Mouse (Mus musculus): ENCODE results near the gene Thrb. TPM values are rescaled to one million over a fixed set of nuclear protein-coding genes. Genes with fewer than 3 reads are reported as not detected.

The Thrb gene
- polyA plus RNA-seq, 1 experiment: 0.82 TPM

DNA sequence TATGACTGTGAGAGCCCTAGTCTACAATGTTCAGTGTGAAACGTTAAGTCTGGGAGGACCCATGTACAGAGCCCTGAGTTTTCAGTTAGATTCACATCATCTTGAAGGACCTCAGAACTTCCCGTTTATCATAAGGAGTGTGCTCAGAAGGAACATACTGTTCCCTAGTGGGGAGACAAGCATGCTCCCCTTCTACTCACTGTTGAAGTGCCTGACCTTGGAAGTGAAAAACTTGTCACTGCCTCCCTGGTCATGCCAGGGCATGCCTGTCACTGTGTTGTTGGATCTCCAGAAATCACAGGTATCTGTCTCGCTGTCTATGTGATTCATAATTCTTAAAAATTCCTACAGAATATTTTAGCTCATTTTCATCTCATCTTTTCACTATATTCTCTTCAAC, 323.3 kb downstream of the Thrb start:
- H3K27ac ChIP-seq (ENCODE audit: control insufficient read depth, insufficient read depth, low read depth, low read length, poor library complexity): no peak overlapping the region
- no peak overlapping the region for H3K4me3 ChIP-seq (replicated peaks; ENCODE audit: control insufficient read depth, low read depth, low read length)
- WGBS: 39% methylated on average over 3 of the region's 3 CpGs
- H3K4me1 ChIP-seq (ENCODE audit: control insufficient read depth, insufficient read depth, low read length): no peaks in the 10 kb centered on the region
- TF ChIP-seq CTCF (IDR thresholded peaks at IDR 0.05; ENCODE audit: control insufficient read depth, insufficient read depth, low read length): no peak
- TF ChIP-seq POLR2A (IDR thresholded peaks at IDR 0.05; ENCODE audit: borderline replicate concordance, control insufficient read depth, low read depth, low read length): no peak

DNA sequence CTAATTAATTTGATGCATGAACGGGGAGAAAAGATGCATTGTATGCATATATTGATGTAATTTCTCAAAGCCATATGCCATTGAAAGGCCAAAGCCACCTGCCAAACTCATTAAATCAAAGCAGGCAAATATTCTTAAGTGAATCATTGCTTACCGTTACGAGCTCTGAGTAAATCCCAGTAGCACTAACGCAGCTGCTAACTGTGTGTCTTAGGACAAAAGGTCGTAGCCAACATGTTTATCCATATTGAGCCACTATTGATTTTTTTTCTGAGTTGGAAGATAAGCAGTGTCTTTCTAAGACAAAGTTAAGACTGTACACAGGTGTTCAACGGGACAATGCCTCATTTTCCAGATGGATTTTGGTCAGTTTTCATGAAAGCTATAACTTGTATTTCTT, 323.8 kb downstream of the Thrb start:
- Histone ChIP-seq H3K27ac (ENCODE audit: control insufficient read depth, insufficient read depth, low read depth, low read length, poor library complexity) (no peak overlapping the region), H3K4me3 (replicated peaks; ENCODE audit: control insufficient read depth, low read depth, low read length) (no peak overlapping the region), H3K4me1 (ENCODE audit: control insufficient read depth, insufficient read depth, low read length) (no peaks in the 10 kb centered on the region)
- WGBS: 77% methylated on average over 6 of the region's 6 CpGs
- TF ChIP-seq CTCF (IDR thresholded peaks at IDR 0.05; ENCODE audit: control insufficient read depth, insufficient read depth, low read length): no peak
- TF ChIP-seq POLR2A (IDR thresholded peaks at IDR 0.05; ENCODE audit: borderline replicate concordance, control insufficient read depth, low read depth, low read length): no peak

DNA sequence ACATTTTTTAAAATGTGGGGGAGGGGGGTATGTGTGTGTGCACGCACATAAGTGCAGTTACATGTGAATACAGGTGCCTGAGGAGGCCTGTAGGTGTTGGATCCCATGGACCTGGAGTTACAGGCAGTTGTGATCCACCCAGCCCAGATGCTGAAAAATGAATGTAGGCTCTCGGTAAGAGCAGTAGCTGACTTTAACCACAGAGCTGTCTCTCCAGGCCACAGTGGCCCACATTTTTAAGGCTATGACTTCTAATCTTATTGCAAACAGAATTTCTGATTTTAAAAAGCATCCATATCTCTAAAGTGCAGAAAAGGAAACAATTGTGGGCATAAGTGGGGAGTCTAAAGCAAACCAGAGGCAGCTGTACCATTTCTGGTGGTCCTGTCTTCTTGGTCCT, 328.5 kb downstream of the Thrb start:
- TF ChIP-seq CTCF (IDR thresholded peaks at IDR 0.05; ENCODE audit: control insufficient read depth, insufficient read depth, low read length): no peak
- TF ChIP-seq POLR2A (IDR thresholded peaks at IDR 0.05; ENCODE audit: borderline replicate concordance, control insufficient read depth, low read depth, low read length): no peak
- H3K4me1 ChIP-seq (ENCODE audit: control insufficient read depth, insufficient read depth, low read length): no peaks in the 10 kb centered on the region
- no peak overlapping the region for H3K27ac ChIP-seq (ENCODE audit: control insufficient read depth, insufficient read depth, low read depth, low read length, poor library complexity)
- no peak overlapping the region for H3K4me3 ChIP-seq (replicated peaks; ENCODE audit: control insufficient read depth, low read depth, low read length)
- WGBS: 58% methylated on average over 2 of the region's 2 CpGs

DNA sequence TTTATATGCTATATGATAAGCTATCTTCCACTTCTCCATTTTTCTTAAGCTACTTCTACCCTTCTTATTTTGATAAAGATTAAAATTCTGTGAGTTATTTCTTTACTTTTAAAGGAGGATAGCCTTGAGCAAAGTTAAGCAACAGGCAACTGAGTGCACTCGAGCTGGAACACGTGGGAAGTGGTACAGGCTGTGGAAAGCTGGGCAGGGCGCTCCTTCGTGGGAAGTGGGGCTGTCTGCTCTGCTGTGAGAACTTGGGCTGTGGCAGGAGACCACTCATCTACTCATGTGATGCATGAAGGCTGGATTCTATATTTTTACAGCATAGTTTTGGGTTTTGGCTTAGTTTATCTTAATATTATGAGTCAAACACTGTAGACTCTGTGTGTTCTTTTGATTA, 329.1 kb downstream of the Thrb start:
- 36% methylated on average over 4 of the region's 4 CpGs for WGBS
- Histone ChIP-seq H3K4me1 (ENCODE audit: control insufficient read depth, insufficient read depth, low read length) (no peaks in the 10 kb centered on the region), H3K4me3 (replicated peaks; ENCODE audit: control insufficient read depth, low read depth, low read length) (no peak overlapping the region), H3K27ac (ENCODE audit: control insufficient read depth, insufficient read depth, low read depth, low read length, poor library complexity) (no peak overlapping the region)
- no peak for TF ChIP-seq POLR2A (IDR thresholded peaks at IDR 0.05; ENCODE audit: borderline replicate concordance, control insufficient read depth, low read depth, low read length)
- TF ChIP-seq CTCF (IDR thresholded peaks at IDR 0.05; ENCODE audit: control insufficient read depth, insufficient read depth, low read length): no peak

DNA sequence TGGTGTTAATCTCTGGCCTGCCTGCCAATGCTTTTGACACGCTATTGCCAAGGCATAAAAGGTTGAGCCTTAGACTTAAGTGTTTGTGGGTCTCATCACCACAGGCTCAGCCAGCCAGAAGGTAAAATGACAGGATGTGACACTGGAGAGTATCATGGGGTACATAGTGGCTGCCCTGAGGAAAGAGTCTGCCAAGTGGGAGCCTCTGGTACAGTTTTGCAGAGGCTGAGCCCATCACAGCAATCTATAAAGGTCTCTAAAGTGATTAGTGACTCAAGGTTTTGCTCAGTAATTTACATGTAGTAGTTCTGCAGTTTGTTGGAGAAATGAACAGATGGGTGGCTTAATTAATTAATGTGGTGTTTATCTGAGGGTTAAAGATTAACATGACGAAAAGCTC, 330.1 kb downstream of the Thrb start:
- no peak for TF ChIP-seq POLR2A (IDR thresholded peaks at IDR 0.05; ENCODE audit: borderline replicate concordance, control insufficient read depth, low read depth, low read length)
- no peak for TF ChIP-seq CTCF (IDR thresholded peaks at IDR 0.05; ENCODE audit: control insufficient read depth, insufficient read depth, low read length)
- H3K27ac ChIP-seq (ENCODE audit: control insufficient read depth, insufficient read depth, low read depth, low read length, poor library complexity): no peak overlapping the region
- H3K4me1 ChIP-seq (ENCODE audit: control insufficient read depth, insufficient read depth, low read length): no peaks in the 10 kb centered on the region
- H3K4me3 ChIP-seq (replicated peaks; ENCODE audit: control insufficient read depth, low read depth, low read length): no peak overlapping the region
- 73% methylated on average over 2 of the region's 2 CpGs for WGBS

DNA sequence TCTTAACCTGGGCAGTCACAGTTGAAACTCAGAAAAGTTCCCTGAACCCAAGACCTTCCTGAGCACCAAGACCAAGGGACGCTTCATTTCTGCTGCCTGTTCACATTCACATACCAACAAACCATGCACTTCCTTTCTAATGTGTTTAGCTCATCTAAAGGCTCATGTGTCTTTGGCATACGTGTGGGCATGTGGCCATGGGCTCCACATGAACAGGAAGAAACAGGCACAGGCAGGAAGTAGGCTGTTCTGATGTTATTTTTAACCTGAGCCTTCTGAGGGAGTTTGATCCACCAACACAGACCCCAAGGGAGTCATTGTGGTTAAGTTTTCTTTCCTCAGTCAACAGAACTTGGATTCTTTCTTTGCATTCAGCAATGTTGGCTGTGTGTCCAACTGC, 341.8 kb downstream of the Thrb start:
- WGBS: 7% methylated on average over 2 of the region's 2 CpGs
- peaks cover 3% of the 10 kb centered on the region for H3K4me1 ChIP-seq (ENCODE audit: control insufficient read depth, insufficient read depth, low read length)
- no peak overlapping the region for H3K4me3 ChIP-seq (replicated peaks; ENCODE audit: control insufficient read depth, low read depth, low read length)
- TF ChIP-seq CTCF (IDR thresholded peaks at IDR 0.05; ENCODE audit: control insufficient read depth, insufficient read depth, low read length) (no peak), POLR2A (IDR thresholded peaks at IDR 0.05; ENCODE audit: borderline replicate concordance, control insufficient read depth, low read depth, low read length) (no peak)
- no peak overlapping the region for H3K27ac ChIP-seq (ENCODE audit: control insufficient read depth, insufficient read depth, low read depth, low read length, poor library complexity)

DNA sequence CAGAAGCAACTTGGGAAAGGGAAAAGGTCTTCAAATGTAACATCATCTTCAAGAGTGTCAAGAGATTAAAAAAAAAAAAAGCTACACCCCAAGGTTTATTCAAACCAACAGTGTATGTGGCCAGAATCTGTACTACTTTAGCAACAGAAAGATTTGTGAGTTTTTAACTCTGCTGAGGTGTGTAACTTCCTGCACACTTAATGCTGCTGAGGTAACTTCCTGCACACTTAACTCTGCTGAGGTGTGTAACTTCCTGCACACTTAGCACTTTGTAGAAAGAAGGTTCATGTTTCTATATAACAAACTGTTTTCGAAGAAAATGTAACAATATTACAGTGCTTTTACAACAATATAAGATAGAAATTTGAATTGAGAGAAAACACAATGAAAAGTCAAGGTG, 343.6 kb downstream of the Thrb start:
- Histone ChIP-seq H3K4me3 (replicated peaks; ENCODE audit: control insufficient read depth, low read depth, low read length) (no peak overlapping the region), H3K27ac (ENCODE audit: control insufficient read depth, insufficient read depth, low read depth, low read length, poor library complexity) (no peak overlapping the region), H3K4me1 (ENCODE audit: control insufficient read depth, insufficient read depth, low read length) (peaks cover 3% of the 10 kb centered on the region)
- WGBS: 72% methylated on average over 1 of the region's 1 CpGs
- TF ChIP-seq CTCF (IDR thresholded peaks at IDR 0.05; ENCODE audit: control insufficient read depth, insufficient read depth, low read length): no peak
- TF ChIP-seq POLR2A (IDR thresholded peaks at IDR 0.05; ENCODE audit: borderline replicate concordance, control insufficient read depth, low read depth, low read length): no peak

DNA sequence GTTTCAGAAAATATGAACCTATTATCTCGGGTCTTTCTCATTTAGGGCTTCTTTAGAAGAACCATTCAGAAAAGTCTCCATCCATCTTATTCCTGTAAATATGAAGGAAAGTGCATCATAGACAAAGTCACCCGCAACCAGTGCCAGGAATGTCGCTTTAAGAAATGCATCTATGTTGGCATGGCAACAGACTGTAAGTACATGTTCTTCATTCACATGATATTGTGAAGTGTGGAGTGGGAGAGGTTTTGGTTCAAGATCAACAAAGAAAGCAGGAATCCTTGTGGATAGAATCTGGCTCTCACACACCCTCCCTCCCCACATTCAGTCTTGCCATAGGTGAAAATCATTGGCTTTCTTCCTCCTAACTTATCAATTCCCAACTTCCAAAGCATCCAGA, 348.5 kb downstream of the Thrb start:
- TF ChIP-seq CTCF (IDR thresholded peaks at IDR 0.05; ENCODE audit: control insufficient read depth, insufficient read depth, low read length) (no peak), POLR2A (IDR thresholded peaks at IDR 0.05; ENCODE audit: borderline replicate concordance, control insufficient read depth, low read depth, low read length) (no peak)
- no peaks in the 10 kb centered on the region; the same call in 1 of the 2 replicates for H3K4me1 ChIP-seq (ENCODE audit: control insufficient read depth, insufficient read depth, low read length)
- no peak overlapping the region for H3K4me3 ChIP-seq (replicated peaks; ENCODE audit: control insufficient read depth, low read depth, low read length)
- WGBS: 74% methylated on average over 3 of the region's 3 CpGs
- no peak overlapping the region for H3K27ac ChIP-seq (ENCODE audit: control insufficient read depth, insufficient read depth, low read depth, low read length, poor library complexity)

DNA sequence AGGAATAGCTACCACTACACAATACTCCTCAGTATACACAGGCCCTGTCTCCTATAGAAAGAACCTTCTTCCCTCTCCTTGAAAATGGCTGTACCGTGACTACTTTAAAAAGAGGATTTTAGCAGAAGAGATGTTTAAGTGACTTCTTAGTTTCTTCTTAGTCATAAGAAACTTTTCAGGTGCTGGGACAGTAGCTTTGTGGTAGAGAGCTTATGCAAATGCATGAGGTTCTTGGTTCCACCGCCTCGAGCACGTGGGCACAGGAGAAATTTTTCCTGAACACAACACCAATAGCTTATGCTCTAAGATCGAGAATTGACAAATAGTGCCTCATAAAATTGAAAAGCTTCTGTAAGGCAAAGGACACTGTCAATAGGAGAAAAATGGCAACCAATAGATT, 356.5 kb downstream of the Thrb start:
- Histone ChIP-seq H3K4me1 (ENCODE audit: control insufficient read depth, insufficient read depth, low read length) (no peaks in the 10 kb centered on the region; the same call in 1 of the 2 replicates), H3K4me3 (replicated peaks; ENCODE audit: control insufficient read depth, low read depth, low read length) (no peak overlapping the region), H3K27ac (ENCODE audit: control insufficient read depth, insufficient read depth, low read depth, low read length, poor library complexity) (no peak overlapping the region)
- no peak for TF ChIP-seq POLR2A (IDR thresholded peaks at IDR 0.05; ENCODE audit: borderline replicate concordance, control insufficient read depth, low read depth, low read length)
- no peak for TF ChIP-seq CTCF (IDR thresholded peaks at IDR 0.05; ENCODE audit: control insufficient read depth, insufficient read depth, low read length)
- 83% methylated on average over 5 of the region's 5 CpGs for WGBS
